Mouse (Mus musculus): ENCODE data around the gene Fank1.

Gene Fank1

DNA sequence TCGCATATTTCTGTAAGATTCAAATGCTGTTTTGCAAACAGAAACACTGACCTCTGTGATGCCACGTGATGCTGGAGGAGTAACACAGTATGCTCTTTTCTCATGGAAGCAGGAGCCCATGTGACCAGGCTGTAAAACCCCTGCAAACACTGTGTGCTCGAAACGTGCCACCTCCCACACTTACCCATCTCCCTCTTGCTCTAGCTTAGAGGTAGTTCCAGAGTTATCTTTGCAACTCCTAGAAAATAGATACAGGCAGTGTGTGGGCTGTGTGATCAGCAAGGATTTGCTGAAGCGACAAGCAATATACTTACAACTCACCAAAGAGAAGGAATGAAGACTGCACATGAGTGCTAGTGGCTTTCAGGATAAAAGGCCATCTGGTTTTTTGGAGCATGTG is 8.1 kb upstream of the Fank1 start:
- no peak for DNase-seq

- DNase-seq: no peak
These were observed 1.5 kb upstream of the Fank1 start for GRCm38 (mm10) chr7:133775179-133775578.

GRCm38 (mm10) chr7:133775796-133776625 is 650 bp upstream of the Fank1 start:
- peak; percentile 63 to 72 for DNase-seq

- no peak for DNase-seq
These were observed 4.9 kb downstream of the Fank1 start for GRCm38 (mm10) chr7:133781583-133781982.

- DNase-seq: no peak
These were observed 5.3 kb downstream of the Fank1 start for GRCm38 (mm10) chr7:133781991-133782390.

DNA sequence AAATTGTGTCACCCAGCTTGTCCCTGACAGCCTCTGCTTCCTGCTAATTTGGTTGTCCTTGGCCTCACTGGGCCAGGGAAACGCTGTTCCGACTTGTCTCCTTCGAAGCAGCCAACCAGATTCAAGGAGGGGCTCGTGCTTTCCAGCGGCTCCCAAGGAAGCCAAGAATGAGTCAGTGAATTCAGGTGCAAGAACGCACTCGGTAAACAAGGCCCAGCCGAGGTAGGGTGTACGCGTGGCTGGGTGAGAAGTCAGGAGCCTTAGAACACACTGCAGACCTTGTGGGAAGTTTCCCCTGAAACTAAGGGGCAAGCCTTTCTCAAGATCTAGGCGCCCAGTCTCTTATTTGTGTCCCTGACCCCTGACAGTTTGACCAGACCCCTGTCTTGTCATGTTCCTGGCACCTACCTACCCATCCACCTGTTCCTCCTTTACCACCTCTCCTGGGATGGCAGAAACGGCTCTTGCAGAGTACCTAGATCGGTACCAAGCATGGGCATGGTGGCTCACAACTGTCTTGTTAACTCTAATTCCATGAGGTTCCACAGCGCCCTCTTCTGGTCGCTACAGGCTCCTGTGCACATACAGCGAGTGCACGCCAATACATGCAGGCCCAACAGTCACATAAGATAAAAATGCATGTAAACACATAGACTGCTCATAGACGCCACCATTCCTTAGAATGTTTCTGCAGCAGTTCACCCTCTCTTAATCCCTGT is 6.2 kb downstream of the Fank1 start, which contains the start of gene Dhx32:
TSS of gene Dhx32 (minus strand) at position 10 of the 719 bp plus-strand sequence.
- DNase-seq: peak; percentile 92 to 93

- DNase-seq: no peak
These were observed 10.9 kb downstream of the Fank1 start for GRCm38 (mm10) chr7:133787571-133787970.

DNA sequence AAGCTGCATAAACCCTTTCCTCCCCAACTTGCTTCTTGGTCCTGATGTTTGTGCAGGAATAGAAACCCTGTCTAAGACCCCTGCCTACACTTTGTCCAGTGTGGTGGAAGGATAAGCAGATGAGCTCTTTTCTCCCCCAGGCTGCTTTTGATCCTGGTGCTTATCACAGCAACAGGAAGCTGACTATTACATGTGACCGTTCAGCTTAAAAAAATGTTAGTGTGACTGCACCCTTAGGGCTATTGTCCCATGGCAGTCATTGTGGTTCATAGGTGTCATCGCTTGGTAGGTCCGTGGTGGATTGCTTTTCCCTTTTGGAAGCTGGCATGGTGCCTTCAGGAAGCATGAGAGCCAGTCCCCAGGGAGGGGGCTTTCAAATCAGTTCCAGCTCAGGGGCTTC is 11.5 kb downstream of the Fank1 start:
- peak in 1 of 2 experiments; percentile 29 for DNase-seq

DNA sequence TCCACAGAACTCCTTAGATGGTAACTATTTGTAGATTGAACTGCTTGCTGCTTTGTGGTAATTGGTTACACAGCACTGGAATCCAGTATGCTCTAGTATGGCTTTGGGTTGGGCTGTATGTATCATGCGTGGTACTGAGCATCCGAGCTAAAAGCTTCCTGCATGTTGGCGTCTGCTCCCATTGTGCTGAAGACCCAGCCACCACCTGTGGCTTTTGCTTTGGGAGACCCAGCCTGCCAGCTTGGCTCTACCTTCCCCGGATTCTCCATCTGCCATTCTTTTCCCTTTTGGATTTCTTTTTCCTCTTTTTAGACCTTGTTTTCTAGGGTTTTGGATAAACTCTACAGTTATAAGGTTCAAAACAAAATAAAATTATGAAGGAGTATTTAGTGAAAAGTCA is 13.5 kb downstream of the Fank1 start:
- DNase-seq: peak; percentile 82 to 85

GRCm38 (mm10) chr7:133790608-133791229 is 14.1 kb downstream of the Fank1 start:
- DNase-seq: peak; percentile 56

- DNase-seq: no peak
These were observed 16.1 kb downstream of the Fank1 start for GRCm38 (mm10) chr7:133792771-133793170.

- peak; percentile 65 to 67 for DNase-seq
These were observed 16.8 kb downstream of the Fank1 start for GRCm38 (mm10) chr7:133793248-133794131.

GRCm38 (mm10) chr7:133794720-133795119 is 18.1 kb downstream of the Fank1 start:
- DNase-seq: peak in 1 of 2 experiments; percentile 30

DNA sequence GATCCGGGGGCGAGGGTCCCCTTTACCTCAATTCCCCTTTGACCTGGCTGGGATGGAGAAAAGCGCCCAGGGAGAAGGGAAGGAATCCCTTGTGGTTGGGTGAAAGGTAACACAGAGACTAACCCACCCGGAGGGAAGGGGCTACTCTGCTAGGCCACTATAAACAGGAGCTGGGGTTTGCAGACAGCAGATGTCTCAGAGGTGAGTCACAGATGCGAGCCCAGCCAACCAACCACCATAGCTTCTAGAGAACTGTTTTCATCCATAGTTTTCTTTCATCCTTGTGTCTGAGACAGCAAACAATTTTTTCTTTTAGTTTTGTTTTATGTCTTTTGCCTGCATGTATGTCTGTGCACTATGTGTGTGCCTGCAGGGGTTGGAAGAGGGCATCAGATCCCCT is 23.3 kb downstream of the Fank1 start:
- DNase-seq: no peak

- DNase-seq: peak; percentile 33 to 45
These were observed 25.2 kb downstream of the Fank1 start for GRCm38 (mm10) chr7:133801823-133802222.

DNA sequence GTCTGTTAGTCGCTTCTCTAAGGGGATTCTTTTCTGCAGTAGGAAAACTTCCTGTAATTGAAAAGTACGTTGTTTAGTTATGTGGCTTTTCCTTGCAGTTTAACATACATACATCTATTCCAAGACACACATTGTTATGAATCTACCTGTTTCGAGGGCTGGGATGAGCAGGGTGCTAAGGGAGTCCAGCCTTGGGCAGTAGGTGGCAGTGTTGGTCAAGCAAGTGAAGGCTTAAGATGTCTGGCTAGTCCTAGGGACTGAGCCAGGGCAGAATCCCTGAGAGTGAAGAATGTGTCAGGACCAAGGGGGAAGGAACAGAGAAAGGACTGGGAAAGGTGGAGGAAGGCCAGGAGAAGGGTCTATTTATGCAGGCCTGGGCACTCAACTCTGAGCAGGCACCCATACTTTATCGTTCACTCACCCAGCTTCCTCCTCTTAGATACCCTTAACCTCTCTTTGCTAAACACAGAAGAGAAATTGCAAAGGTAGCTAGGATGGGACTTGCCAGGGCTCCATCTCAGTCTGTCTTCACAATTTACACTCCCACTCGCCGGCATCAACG is 29.0 kb downstream of the Fank1 start:
- DNase-seq: peak; percentile 92

DNA sequence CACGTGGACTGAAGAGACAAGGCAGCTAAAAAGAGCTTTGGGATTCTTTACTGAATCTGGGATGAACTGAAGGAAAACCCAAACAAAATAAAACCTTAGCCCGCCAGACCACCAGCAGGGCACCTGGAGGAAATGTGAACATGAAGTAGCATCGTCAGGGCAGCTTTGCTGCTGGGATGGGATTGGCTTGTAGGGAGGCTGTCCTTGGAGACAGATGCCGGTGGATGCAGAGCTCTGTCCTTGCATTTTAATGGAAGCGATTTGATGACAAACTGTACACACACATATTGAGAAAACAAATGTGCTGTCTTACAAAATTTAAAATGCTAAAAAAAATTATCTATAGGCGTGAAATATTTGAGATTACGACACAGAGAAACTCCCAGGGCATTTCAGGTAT is 36.3 kb downstream of the Fank1 start:
- DNase-seq: no peak

DNA sequence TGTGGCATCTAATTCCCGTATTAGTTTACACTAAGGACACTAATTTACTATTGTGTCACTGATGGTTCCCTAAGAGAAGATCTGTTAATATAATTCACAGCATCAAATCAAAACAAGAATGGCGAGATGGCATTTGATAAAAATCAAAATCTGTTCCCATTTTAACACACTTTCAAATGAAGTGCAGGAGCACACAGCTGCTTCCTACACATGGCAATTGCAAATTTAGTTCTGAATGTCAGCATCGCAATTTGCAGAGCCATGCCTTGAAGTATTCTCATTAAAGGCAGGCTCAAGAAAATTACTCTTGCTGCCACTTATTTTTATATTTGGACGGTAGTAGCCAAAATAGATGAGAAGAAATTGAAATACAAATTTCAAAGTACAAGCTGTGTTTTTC is 36.7 kb downstream of the Fank1 start:
- no peak for DNase-seq

DNA sequence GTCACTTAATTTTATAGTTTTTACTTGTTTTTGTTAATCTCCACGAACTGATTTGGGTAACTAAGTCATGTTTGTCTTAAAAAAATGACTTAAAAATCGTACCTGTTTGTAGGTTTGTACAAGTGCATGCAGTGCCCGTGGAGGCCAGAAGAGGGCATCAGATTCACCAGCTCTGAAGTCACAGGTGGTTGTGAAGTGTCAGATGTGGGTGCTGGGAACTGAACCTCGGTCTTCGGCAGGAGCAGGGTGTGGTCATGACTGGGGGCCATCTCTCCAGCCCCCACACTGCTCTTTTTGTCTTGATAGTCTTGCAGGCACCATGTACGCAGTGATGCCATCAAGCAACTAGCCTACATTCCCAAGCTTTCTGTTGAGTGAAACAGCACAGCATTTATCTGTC is 47.1 kb downstream of the Fank1 start:
- peak in 1 of 2 experiments; percentile 11 for DNase-seq

GRCm38 (mm10) chr7:133824579-133824978 is 47.9 kb downstream of the Fank1 start:
- peak; percentile 29 to 39 for DNase-seq

DNA sequence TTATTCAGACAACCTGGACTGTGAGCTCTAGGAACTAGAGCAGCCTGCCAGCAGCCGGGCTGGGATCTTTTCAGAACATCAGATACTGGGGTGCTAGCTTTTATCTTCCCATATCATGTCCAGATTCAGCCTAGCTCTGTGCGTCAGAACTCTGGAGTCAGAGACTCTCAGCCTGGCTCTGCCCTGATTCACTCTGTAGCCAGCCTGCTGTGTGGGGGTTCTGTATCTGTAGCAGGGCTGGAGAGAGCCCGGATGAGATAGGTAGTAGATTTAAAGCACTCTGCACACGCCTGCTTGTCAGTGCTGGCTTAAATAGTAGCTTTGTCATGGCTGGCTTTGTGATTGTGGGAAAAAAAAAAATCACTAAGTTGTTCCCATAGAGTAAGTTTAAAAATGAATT is 51.9 kb downstream of the Fank1 start:
- DNase-seq: no peak

GRCm38 (mm10) chr7:133829579-133829978 is 52.9 kb downstream of the Fank1 start:
- DNase-seq: no peak
